Mouse (Mus musculus) liver, embryonic 15.5 days (tissue): ENCODE data around the gene Dnaic2. TPM values are rescaled to one million over a fixed set of nuclear protein-coding genes. Genes with fewer than 3 reads are reported as not detected.

ENCODE experiments used
- ATAC-seq: fragments of 200-750 bp; cut with Nextera tagmentation; 2 replicates; pipeline ENCODE4 v1.8.0; 2017; ENCODE audit warnings: moderate number of reproducible peaks, mild to moderate bottlenecking, moderate library complexity; ENCODE audit not compliant: insufficient read depth
- H3K27ac ChIP-seq: fragments of 300-500 bp; sonication (generic); replicated peaks from 2 replicates; pipeline ENCODE4 v1.5.1; 2015; ENCODE audit warnings: mild to moderate bottlenecking, inconsistent platforms
- H3K27me3 ChIP-seq: fragments of 300-500 bp; sonication (generic); 2 replicates; pipeline ENCODE4 v1.6.1; 2015; ENCODE audit warnings: mild to moderate bottlenecking, inconsistent platforms
- H3K36me3 ChIP-seq: fragments of 300-500 bp; sonication (generic); replicated peaks from 2 replicates; pipeline ENCODE4 v1.6.1; 2015; ENCODE audit warnings: moderate library complexity, mild to moderate bottlenecking, inconsistent platforms
- H3K4me1 ChIP-seq: fragments of 300-500 bp; sonication (generic); replicated peaks from 2 replicates; pipeline ENCODE4 v1.6.1; 2015; ENCODE audit warnings: inconsistent platforms
- H3K4me2 ChIP-seq: fragments of 300-500 bp; sonication (generic); 2 replicates; pipeline ENCODE4 v1.6.1; 2015; ENCODE audit warnings: moderate library complexity, mild to moderate bottlenecking, inconsistent platforms
- H3K4me3 ChIP-seq: fragments of 300-500 bp; sonication (generic); replicated peaks from 2 replicates; pipeline ENCODE4 v1.5.1; 2015; ENCODE audit warnings: mild to moderate bottlenecking, inconsistent platforms
- H3K9ac ChIP-seq: fragments of 300-500 bp; sonication (generic); 2 replicates; pipeline ENCODE4 v1.6.1; 2015; ENCODE audit warnings: moderate library complexity, mild to moderate bottlenecking, inconsistent platforms
- H3K9me3 ChIP-seq: fragments of 300-500 bp; sonication (generic); replicated peaks from 2 replicates; pipeline ENCODE4 v1.6.1; 2016; ENCODE audit warnings: inconsistent platforms
- WGBS: fragments of 180-500 bp; shearing (Covaris S2); methylation state at CpG from one replicate; pipeline ENCODE4 v1.1.7; 2015; ENCODE audit warnings: mixed read lengths; ENCODE audit not compliant: insufficient replicate concordance; 5-methylcytosine and 5-hydroxymethylcytosine counted together
- polyA plus RNA-seq: library from polyadenylated mRNA; unstranded; fragments of >200 nt; fragmentation: Nextera tagmentation; extraction: Ambion mirVana; gene quantifications from 2 replicates; pipeline ENCODE4 v1.2.1, GENCODE M21; 2015

Dnaic2 gene
- polyA plus RNA-seq, 1 experiment from 2014 or later, result 0.18 TPM

- 70% methylated on average over 15 of the region's 15 CpGs for WGBS
- no peak overlapping the region for H3K4me2 ChIP-seq
- no peak overlapping the region for H3K27ac ChIP-seq
- H3K9ac ChIP-seq, result no peak overlapping the region
- H3K9me3 ChIP-seq, result no peaks in the 10 kb centered on the region
- no peaks in the 10 kb centered on the region for H3K36me3 ChIP-seq
- no peaks in the 10 kb centered on the region for H3K4me1 ChIP-seq
- H3K4me3 ChIP-seq, result no peak overlapping the region
- H3K27me3 ChIP-seq, result no peaks in the 10 kb centered on the region
- no peak for ATAC-seq
Observed at GRCm38 (mm10) chr11:114702311-114702995, 24.8 kb upstream of the Dnaic2 start.

- 64% methylated on average over 6 of the region's 6 CpGs for WGBS
- Histone ChIP-seq H3K9ac (no peak overlapping the region), H3K9me3 (no peaks in the 10 kb centered on the region), H3K4me2 (no peak overlapping the region), H3K4me3 (no peak overlapping the region), H3K27me3 (no peaks in the 10 kb centered on the region), H3K36me3 (no peaks in the 10 kb centered on the region), H3K27ac (no peak overlapping the region), H3K4me1 (no peaks in the 10 kb centered on the region)
- no peak for ATAC-seq
Observed at GRCm38 (mm10) chr11:114702996-114703361, 24.2 kb upstream of the Dnaic2 start.

- H3K27me3 ChIP-seq, result no peaks in the 10 kb centered on the region
- H3K27ac ChIP-seq, result no peak overlapping the region
- H3K9ac ChIP-seq, result no peak overlapping the region
- no peak for ATAC-seq
- 67% methylated on average over 22 of the region's 22 CpGs for whole genome bisulfite sequencing
- no peaks in the 10 kb centered on the region for H3K9me3 ChIP-seq
- H3K4me2 ChIP-seq, result no peak overlapping the region
- H3K4me1 ChIP-seq, result no peaks in the 10 kb centered on the region
- H3K36me3 ChIP-seq, result 0 out of 2 replicates have a peak, but pooled peaks cover 4% of the 10 kb centered on the region
- H3K4me3 ChIP-seq, result no peak overlapping the region
Observed at GRCm38 (mm10) chr11:114704071-114704913, 22.9 kb upstream of the Dnaic2 start.

- WGBS, result 70% methylated on average over 5 of the region's 5 CpGs
- no peaks in the 10 kb centered on the region for H3K27me3 ChIP-seq
- ATAC-seq, result no peak
Observed at GRCm38 (mm10) chr11:114706358-114706757, 20.9 kb upstream of the Dnaic2 start.

GRCm38 (mm10) chr11:114711393-114711792 lies 15.8 kb upstream of the Dnaic2 start:
- WGBS, result 72% methylated on average over 3 of the region's 3 CpGs
- peaks cover 4% of the 10 kb centered on the region; the same call in 1 of the 2 replicates for H3K36me3 ChIP-seq
- no peak overlapping the region for H3K27ac ChIP-seq
- H3K4me3 ChIP-seq, result no peak overlapping the region
- no peak overlapping the region for H3K4me2 ChIP-seq
- H3K9ac ChIP-seq, result no peak overlapping the region
- no peaks in the 10 kb centered on the region for H3K27me3 ChIP-seq
- H3K9me3 ChIP-seq, result no peaks in the 10 kb centered on the region
- no peak for ATAC-seq
- no peaks in the 10 kb centered on the region for H3K4me1 ChIP-seq

More at GRCm38 (mm10) chr11:114706358-114706757, 20.9 kb upstream of the Dnaic2 start:
- no peak overlapping the region for H3K27ac ChIP-seq
- H3K9ac ChIP-seq, result no peak overlapping the region
- no peak overlapping the region for H3K4me2 ChIP-seq
- no peaks in the 10 kb centered on the region for H3K9me3 ChIP-seq
- no peak overlapping the region for H3K4me3 ChIP-seq
- H3K36me3 ChIP-seq, result peaks cover 4% of the 10 kb centered on the region; the same call in 1 of the 2 replicates
- no peaks in the 10 kb centered on the region for H3K4me1 ChIP-seq

- Histone ChIP-seq H3K4me2 (no peak overlapping the region), H3K4me1 (no peaks in the 10 kb centered on the region), H3K4me3 (no peak overlapping the region), H3K9me3 (no peaks in the 10 kb centered on the region), H3K36me3 (peaks cover 4% of the 10 kb centered on the region; the same call in 1 of the 2 replicates), H3K9ac (no peak overlapping the region), H3K27me3 (no peaks in the 10 kb centered on the region), H3K27ac (no peak overlapping the region)
- no peak for ATAC-seq
- WGBS, result 74% methylated on average over 12 of the region's 12 CpGs
Observed at GRCm38 (mm10) chr11:114711861-114712260, 15.3 kb upstream of the Dnaic2 start.

- Histone ChIP-seq H3K9me3 (no peaks in the 10 kb centered on the region), H3K4me2 (no peak overlapping the region), H3K9ac (no peak overlapping the region), H3K27me3 (no peaks in the 10 kb centered on the region), H3K27ac (no peak overlapping the region), H3K4me3 (no peak overlapping the region), H3K36me3 (no peaks in the 10 kb centered on the region; the same call in 1 of the 2 replicates), H3K4me1 (no peaks in the 10 kb centered on the region)
- ATAC-seq, result no peak
- 77% methylated on average over 6 of the region's 6 CpGs for WGBS
Observed at GRCm38 (mm10) chr11:114714526-114714925, 12.7 kb upstream of the Dnaic2 start.

GRCm38 (mm10) chr11:114715531-114715930 lies 11.7 kb upstream of the Dnaic2 start:
- 65% methylated on average over 7 of the region's 7 CpGs for WGBS
- Histone ChIP-seq H3K9ac (no peak overlapping the region), H3K9me3 (no peaks in the 10 kb centered on the region), H3K27ac (no peak overlapping the region), H3K4me3 (no peak overlapping the region), H3K4me1 (no peaks in the 10 kb centered on the region), H3K27me3 (no peaks in the 10 kb centered on the region), H3K36me3 (no peaks in the 10 kb centered on the region; the same call in 1 of the 2 replicates), H3K4me2 (no peak overlapping the region)
- ATAC-seq, result no peak

GRCm38 (mm10) chr11:114720535-114720934 lies 6.7 kb upstream of the Dnaic2 start:
- Histone ChIP-seq H3K27me3 (no peaks in the 10 kb centered on the region; the same call in 1 of the 2 replicates), H3K4me1 (peaks cover 12% of the 10 kb centered on the region; the same call in 1 of the 2 replicates), H3K4me2 (no peak overlapping the region), H3K36me3 (no peaks in the 10 kb centered on the region), H3K4me3 (no peak overlapping the region), H3K9ac (no peak overlapping the region), H3K9me3 (no peaks in the 10 kb centered on the region), H3K27ac (no peak overlapping the region)
- 66% methylated on average over 10 of the region's 10 CpGs for WGBS
- peak; percentile 51; the same call in 1 of the 2 replicates for ATAC-seq

GRCm38 (mm10) chr11:114722438-114722837 lies 4.8 kb upstream of the Dnaic2 start:
- Histone ChIP-seq H3K9me3 (no peaks in the 10 kb centered on the region), H3K27ac (no peak overlapping the region), H3K4me2 (no peak overlapping the region), H3K9ac (no peak overlapping the region), H3K36me3 (no peaks in the 10 kb centered on the region), H3K27me3 (peaks cover 11% of the 10 kb centered on the region), H3K4me1 (peaks cover 18% of the 10 kb centered on the region), H3K4me3 (no peak overlapping the region)
- 64% methylated on average over 8 of the region's 8 CpGs for WGBS
- ATAC-seq, result no peak

- H3K27me3 ChIP-seq, result peaks cover 17% of the 10 kb centered on the region
- H3K4me1 ChIP-seq, result peaks cover 20% of the 10 kb centered on the region
- H3K9me3 ChIP-seq, result no peaks in the 10 kb centered on the region
- 62% methylated on average over 13 of the region's 13 CpGs for WGBS
- H3K4me3 ChIP-seq, result no peak overlapping the region
- no peak for ATAC-seq
- no peak overlapping the region for H3K27ac ChIP-seq
- H3K36me3 ChIP-seq, result no peaks in the 10 kb centered on the region
- H3K9ac ChIP-seq, result no peak overlapping the region
- H3K4me2 ChIP-seq, result no peak overlapping the region
Observed at GRCm38 (mm10) chr11:114723030-114723429, 4.2 kb upstream of the Dnaic2 start.
